Mouse (Mus musculus): ENCODE data around the gene Plekho2.

DNA sequence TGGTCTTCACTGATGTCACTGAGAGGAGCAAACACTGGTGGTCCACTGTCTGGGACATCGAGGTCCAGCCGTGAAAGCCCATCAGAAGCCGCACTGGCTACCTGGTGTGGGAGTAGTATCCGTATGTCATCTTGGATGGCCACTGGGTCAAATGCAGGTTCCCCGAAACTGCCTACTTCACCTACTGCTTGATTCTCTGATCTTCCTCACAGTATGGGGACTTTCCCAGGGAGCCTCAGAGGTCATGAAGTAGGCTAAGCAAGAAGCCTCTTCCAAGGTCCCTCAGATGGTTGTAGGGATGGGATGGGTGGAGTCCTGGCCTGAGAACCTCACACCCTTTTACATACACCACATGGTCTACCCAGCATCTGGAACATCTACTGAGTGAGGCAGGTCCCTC is 22.9 kb downstream of the Plekho2 start:
- no peak for TF ChIP-seq CTCF (IDR thresholded peaks at IDR 0.05; ENCODE audit: low read depth)
- TF ChIP-seq EP300 (IDR thresholded peaks at IDR 0.05; ENCODE audit: low read depth): no peak

Data from heart, postnatal 0 days (tissue).